Mouse (Mus musculus): Measurements from ENCODE around the gene Hist1h4j.

Gene Hist1h4j

GRCm38 (mm10) chr13:21727948-21728572, 6.8 kb upstream of the Hist1h4j start:
- no peak for DNase-seq (ENCODE audit: low read depth)

- no peak for DNase-seq (ENCODE audit: low read depth)
Measured at GRCm38 (mm10) chr13:21729544-21729943, 5.3 kb upstream of the Hist1h4j start.

DNA sequence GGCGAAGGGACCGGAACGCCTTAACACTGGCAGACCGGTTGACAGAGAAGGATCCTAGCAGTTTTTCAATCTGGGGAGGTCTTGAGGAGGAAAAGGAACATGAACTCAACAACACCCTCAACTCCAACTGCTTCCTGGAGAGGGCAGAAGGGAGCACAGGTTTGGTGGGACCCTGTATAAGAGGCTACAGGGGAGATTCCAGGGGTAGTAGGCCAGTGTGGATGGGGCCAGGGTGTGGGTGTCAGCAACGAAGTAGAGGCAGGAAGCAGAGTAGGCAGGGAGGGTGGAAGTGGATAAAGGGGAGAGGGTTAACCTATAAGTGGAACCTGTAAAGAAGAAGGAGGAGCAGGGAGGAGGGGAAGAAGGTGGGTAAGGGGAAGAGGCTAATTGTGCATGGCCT, 1.4 kb upstream of the Hist1h4j start:
- DNase-seq (ENCODE audit: low read depth) = no peak

- DNase-seq (ENCODE audit: low read depth) = peak; percentile 85
Measured at GRCm38 (mm10) chr13:21734010-21734905, 606 bp upstream of the Hist1h4j start.

GRCm38 (mm10) chr13:21745006-21745405, 10.1 kb downstream of the Hist1h4j start:
- DNase-seq (ENCODE audit: low read depth) = no peak

DNA sequence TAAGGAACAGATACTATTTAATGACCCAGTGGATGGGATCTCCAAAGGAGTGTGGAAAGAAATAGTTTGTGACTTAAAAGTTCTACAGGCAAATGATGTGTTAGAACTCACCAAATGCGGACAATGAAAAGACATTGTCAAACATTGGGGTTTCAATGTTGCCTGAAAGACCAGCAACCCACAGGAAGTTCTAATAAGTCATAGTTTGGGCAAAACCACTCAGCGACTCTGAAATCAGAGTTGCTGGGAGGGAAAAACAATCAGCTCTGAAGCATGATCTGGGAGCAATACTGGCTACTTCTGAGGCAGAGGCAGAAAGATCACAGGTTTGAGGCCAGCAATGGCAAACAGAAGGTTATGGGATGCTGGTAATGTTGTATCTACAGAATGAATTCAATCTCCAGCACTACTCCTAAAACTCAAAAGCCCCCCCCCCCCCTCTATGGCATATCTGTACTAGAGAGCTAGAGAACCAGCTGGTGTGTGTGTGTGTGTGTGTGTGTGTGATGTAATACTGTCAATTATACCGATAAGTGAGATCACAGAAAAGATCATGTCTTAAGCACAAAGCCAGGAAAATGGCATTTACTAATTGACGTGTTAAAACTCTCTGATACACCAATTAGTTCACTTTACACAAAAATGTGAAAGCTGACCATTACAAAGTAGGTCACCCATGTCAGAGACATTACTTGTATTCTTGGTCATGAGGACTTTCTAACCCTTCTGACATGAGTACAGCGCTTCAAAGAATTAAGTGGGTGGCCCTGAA, 14.7 kb downstream of the Hist1h4j start:
- DNase-seq (ENCODE audit: low read depth) = peak; percentile 55

GRCm38 (mm10) chr13:21750159-21751017, 15.5 kb downstream of the Hist1h4j start, which contains the start of gene Hist1h4k:
Gene Hist1h4k (minus strand): TSS chr13:21750505.
- peak; percentile 84 for DNase-seq (ENCODE audit: low read depth)

GRCm38 (mm10) chr13:21751417-21751816, 16.6 kb downstream of the Hist1h4j start:
- no peak for DNase-seq (ENCODE audit: low read depth)

GRCm38 (mm10) chr13:21751827-21752226, 17.0 kb downstream of the Hist1h4j start:
- no peak for DNase-seq (ENCODE audit: low read depth)

- no peak for DNase-seq (ENCODE audit: low read depth)
Measured at GRCm38 (mm10) chr13:21752356-21752755, 17.5 kb downstream of the Hist1h4j start.

DNA sequence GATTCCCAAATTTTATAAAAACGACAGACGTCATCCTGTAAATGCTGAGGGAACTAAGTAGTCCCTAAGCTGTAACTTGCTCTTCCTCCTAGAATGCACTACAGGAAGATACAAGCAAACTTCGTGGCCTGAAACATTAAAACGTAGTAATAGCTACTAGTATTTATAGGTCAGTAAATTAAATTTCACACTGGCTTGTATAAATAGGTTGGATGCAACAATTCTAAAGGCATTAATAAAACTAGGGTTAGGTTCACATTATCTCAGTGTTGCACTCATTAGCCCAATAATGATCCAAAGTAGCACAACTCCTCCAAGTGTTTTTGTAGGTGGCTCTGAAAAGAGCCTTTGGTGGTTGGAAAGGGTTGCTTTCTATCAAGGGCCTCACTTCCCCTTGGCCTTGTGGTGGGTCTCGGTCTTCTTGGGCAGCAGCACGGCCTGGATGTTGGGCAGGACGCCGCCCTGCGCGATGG, 18.2 kb downstream of the Hist1h4j start:
- peak; percentile 54 for DNase-seq (ENCODE audit: low read depth)

- DNase-seq (ENCODE audit: low read depth) = peak; percentile 96
Measured at GRCm38 (mm10) chr13:21753524-21754285, 18.8 kb downstream of the Hist1h4j start, which contains the start of the genes Hist1h2ak and Hist1h2bn. Gene Hist1h2ak (minus strand): TSS chr13:21753827. Gene Hist1h2bn (plus strand): TSS chr13:21754123.

DNA sequence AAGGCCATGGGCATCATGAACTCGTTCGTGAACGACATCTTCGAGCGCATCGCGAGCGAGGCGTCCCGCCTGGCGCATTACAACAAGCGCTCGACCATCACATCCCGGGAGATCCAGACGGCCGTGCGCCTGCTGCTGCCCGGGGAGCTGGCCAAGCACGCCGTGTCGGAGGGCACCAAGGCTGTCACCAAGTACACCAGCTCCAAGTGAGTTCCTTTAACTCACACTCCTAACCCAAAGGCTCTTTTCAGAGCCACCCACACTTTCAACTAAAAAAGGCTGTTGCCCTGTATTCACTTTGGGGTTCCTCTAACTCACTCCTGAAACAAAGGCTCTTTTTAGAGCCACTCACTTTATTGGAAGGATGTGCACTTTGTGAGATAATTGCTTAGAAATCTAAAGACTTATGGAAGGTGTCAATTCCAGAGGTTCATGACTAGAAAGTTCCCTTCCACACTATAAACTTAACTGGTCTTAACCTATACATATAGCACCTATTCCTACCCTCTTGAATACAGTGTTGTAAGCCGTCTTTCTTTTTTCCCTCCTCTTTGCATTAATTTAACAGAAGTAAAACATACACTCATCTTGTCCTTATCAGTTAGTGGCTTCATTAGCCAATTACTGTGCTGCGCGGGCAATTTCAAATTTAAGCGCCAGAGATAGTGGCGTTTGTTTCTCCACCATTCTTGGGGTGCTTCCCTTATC, 19.6 kb downstream of the Hist1h4j start:
- DNase-seq (ENCODE audit: low read depth) = peak; percentile 86

DNA sequence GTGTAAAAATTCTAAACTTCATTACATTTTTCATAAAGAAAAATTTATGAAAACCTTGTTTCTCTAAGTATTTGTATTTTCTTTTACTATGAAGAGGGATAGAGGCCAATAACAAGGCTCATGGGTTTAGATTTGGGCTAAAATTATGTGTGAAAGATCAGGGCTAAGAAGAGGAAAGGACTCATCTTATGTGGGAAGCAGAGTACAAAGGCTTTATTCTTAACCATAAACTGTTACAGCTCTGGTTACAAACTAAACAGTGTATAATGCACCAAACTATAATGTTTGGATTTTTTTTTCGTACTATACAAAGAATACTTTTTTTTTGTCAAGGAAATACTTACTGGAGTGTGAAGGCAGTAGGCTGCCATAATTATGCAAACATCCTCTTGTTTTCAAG, 20.8 kb downstream of the Hist1h4j start:
- no peak for DNase-seq (ENCODE audit: low read depth)

GRCm38 (mm10) chr13:21778814-21779766, 44.2 kb downstream of the Hist1h4j start:
- peak; percentile 92 for DNase-seq (ENCODE audit: low read depth)

- peak; percentile 83 for DNase-seq (ENCODE audit: low read depth)
Measured at GRCm38 (mm10) chr13:21779767-21780731, 45.2 kb downstream of the Hist1h4j start, which contains the start of gene Hist1h1b. Gene Hist1h1b (minus strand): TSS chr13:21780625.

GRCm38 (mm10) chr13:21781021-21781555, 46.2 kb downstream of the Hist1h4j start:
- no peak for DNase-seq (ENCODE audit: low read depth)

Measured in c-Kit-positive CD71-positive TER-119-negative erythroid progenitor cells, embryonic 14.5 days (primary cell).